Mouse (Mus musculus) lung, embryonic 15.5 days (tissue): ENCODE data around the gene Yaf2. TPM values are rescaled to one million over a fixed set of nuclear protein-coding genes. Genes with fewer than 3 reads are reported as not detected.

Experiments
- ATAC-seq: fragments of 200-750 bp; cut with Nextera tagmentation; 2 replicates; pipeline ENCODE4 v1.8.0; 2017; ENCODE audit warnings: moderate number of reproducible peaks, borderline replicate concordance; ENCODE audit not compliant: low FRiP score, low TSS enrichment; ENCODE audit errors: extremely low read depth
- H3K27ac ChIP-seq: fragments of 300-500 bp; sonication (generic); 2 replicates; pipeline ENCODE4 v1.5.1; 2015; ENCODE audit warnings: moderate library complexity, mild to moderate bottlenecking, inconsistent platforms
- H3K27me3 ChIP-seq: fragments of 300-500 bp; sonication (generic); 2 replicates; pipeline ENCODE4 v1.6.1; 2015; ENCODE audit warnings: inconsistent platforms
- H3K36me3 ChIP-seq: fragments of 300-500 bp; sonication (generic); 2 replicates; pipeline ENCODE4 v1.6.1; 2015; ENCODE audit warnings: inconsistent platforms
- H3K4me1 ChIP-seq: fragments of 300-500 bp; sonication (generic); 2 replicates; pipeline ENCODE4 v1.6.1; 2015; ENCODE audit warnings: inconsistent platforms
- H3K4me2 ChIP-seq: fragments of 300-500 bp; sonication (generic); 2 replicates; pipeline ENCODE4 v1.6.1; 2015; ENCODE audit warnings: inconsistent platforms, mild to moderate bottlenecking, moderate library complexity
- H3K4me3 ChIP-seq: fragments of 300-500 bp; sonication (generic); 2 replicates; pipeline ENCODE4 v1.5.1; 2015; ENCODE audit warnings: mild to moderate bottlenecking, inconsistent platforms
- H3K9ac ChIP-seq: fragments of 300-500 bp; sonication (generic); 2 replicates; pipeline ENCODE4 v1.6.1; 2015; ENCODE audit warnings: inconsistent platforms
- H3K9me3 ChIP-seq: fragments of 300-500 bp; sonication (generic); 2 replicates; pipeline ENCODE4 v1.6.1; 2016; ENCODE audit warnings: inconsistent platforms
- WGBS: fragments of 180-500 bp; shearing (Covaris S2); methylation state at CpG from one replicate; pipeline ENCODE4 v1.1.7; 2015; 5-methylcytosine and 5-hydroxymethylcytosine counted together
- polyA plus RNA-seq: library from polyadenylated mRNA; unstranded; fragments of >200 nt; fragmentation: Nextera tagmentation; extraction: Ambion mirVana; gene quantifications from 2 replicates; pipeline ENCODE4 v1.2.1, GENCODE M21; 2015

Yaf2 gene
- polyA plus RNA-seq, 1 experiment from 2014 or later, result 89.9 TPM

- Histone ChIP-seq H3K36me3 (peaks cover 14% of the 10 kb centered on the region; the same call in 1 of the 2 replicates), H3K4me3 (no peak overlapping the region), H3K27me3 (no peaks in the 10 kb centered on the region), H3K27ac (no peak overlapping the region), H3K9me3 (no peaks in the 10 kb centered on the region), H3K4me1 (no peaks in the 10 kb centered on the region), H3K9ac (no peak overlapping the region), H3K4me2 (no peak overlapping the region)
- WGBS, result 74% methylated on average over 6 of the region's 6 CpGs
- no peak for ATAC-seq
Observed at GRCm38 (mm10) chr15:93284326-93284725, 52.4 kb downstream of the Yaf2 start.

DNA sequence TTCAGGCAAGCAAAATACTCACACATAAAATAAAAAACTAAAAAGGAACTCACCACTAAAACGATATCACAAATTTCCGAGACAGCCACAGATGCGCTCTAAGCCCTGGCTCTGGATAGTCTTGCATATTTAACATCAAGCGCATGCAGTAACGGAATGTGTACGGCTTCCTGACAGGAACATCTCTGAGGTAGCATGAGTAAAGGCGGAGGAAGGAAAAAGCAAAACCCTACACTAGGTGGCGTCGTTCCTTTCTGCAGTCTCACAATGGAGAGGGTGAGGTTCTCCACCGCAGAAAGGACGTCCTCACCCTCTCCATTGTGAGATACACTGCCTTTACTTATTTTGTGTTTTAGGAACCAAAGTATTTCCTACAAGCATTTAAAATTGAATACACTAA is 53.4 kb downstream of the Yaf2 start:
- no peaks in the 10 kb centered on the region for H3K27me3 ChIP-seq
- no peak for ATAC-seq
- 76% methylated on average over 11 of the region's 11 CpGs for WGBS

DNA sequence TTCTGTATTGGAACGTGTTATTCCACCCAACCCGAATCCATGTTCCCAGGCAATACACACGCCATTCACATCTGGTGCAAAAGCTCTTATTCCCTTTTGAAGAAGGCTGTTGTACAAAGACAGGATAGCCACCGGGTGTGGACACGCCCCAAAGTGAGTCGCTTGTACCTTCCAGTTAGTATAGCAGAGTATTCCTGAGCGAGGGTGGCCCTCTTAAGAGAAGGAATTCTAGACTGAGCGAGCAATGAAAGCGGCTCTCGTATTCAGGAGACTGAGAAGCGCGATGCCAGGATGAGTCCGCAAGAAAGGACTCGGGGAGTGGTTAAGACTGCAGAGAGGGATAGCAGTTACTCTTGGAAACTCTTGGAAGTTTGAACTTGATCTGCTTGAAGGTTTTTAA is 60.5 kb downstream of the Yaf2 start:
- Histone ChIP-seq H3K4me1 (peaks cover 26% of the 10 kb centered on the region), H3K27ac (peak overlapping the region; percentile 83; the same call in 1 of the 2 replicates), H3K4me2 (peak overlapping the region; percentile 90), H3K9ac (0 out of 2 replicates have a peak overlapping the region, but pooled peaks have one; percentile 35), H3K4me3 (peak overlapping the region; percentile 76), H3K27me3 (no peaks in the 10 kb centered on the region), H3K36me3 (no peaks in the 10 kb centered on the region), H3K9me3 (no peaks in the 10 kb centered on the region)
- WGBS, result 2% methylated on average over 14 of the region's 14 CpGs
- no peak for ATAC-seq

More for the DNA sequence above, 53.4 kb downstream of the Yaf2 start:
- Histone ChIP-seq H3K4me2 (no peak overlapping the region), H3K27ac (no peak overlapping the region), H3K4me3 (no peak overlapping the region), H3K9me3 (no peaks in the 10 kb centered on the region), H3K36me3 (peaks cover 14% of the 10 kb centered on the region; the same call in 1 of the 2 replicates), H3K4me1 (no peaks in the 10 kb centered on the region), H3K9ac (no peak overlapping the region)

DNA sequence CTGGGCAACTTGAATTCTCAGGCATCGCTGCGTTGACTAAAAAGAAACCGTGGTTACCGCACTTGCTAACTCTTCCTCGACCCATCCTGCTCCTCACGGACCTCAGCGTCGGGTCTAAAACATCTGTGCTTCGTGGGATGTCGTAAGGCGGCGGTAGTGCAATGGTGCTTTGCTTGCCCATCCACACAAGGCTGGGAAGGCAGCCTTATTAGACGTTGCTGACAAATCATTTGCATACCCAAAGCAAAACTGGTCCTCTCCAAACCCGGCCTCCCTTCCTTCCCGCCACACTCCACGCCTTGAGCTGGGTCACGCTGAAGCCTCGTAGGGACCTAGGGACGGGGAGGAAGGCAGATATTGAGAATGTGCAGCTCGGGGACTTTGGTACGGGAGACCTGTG is 61.1 kb downstream of the Yaf2 start:
- peak overlapping the region; percentile 90 for H3K4me2 ChIP-seq
- H3K4me1 ChIP-seq, result peaks cover 27% of the 10 kb centered on the region
- H3K9ac ChIP-seq, result peak overlapping the region; percentile 35
- ATAC-seq, result peak; percentile 60; the same call in 1 of the 2 replicates
- under 1% methylated on average over 21 of the region's 21 CpGs for WGBS
- no peaks in the 10 kb centered on the region for H3K36me3 ChIP-seq
- H3K4me3 ChIP-seq, result peak overlapping the region; percentile 76
- no peaks in the 10 kb centered on the region for H3K9me3 ChIP-seq
- H3K27ac ChIP-seq, result peak overlapping the region; percentile 83
- no peaks in the 10 kb centered on the region for H3K27me3 ChIP-seq

- Histone ChIP-seq H3K4me2 (peak within 1 kb of the TSS; percentile 90), H3K4me1 (peaks cover 30% of the 10 kb centered on the region), H3K4me3 (peak within 1 kb of the TSS; percentile 76), H3K9ac (peak within 1 kb of the TSS; percentile 84), H3K9me3 (no peaks in the 10 kb centered on the region), H3K36me3 (no peaks in the 10 kb centered on the region), H3K27me3 (no peaks in the 10 kb centered on the region), H3K27ac (peak within 1 kb of the TSS; percentile 90)
- WGBS, result under 1% methylated on average over 92 of the region's 93 CpGs
- peak; percentile 99 for ATAC-seq
Observed at GRCm38 (mm10) chr15:93274679-93275583, 61.8 kb downstream of the Yaf2 start, which contains the start of gene Gxylt1. TSS of gene Gxylt1 (minus strand) at chr15:93275179.

DNA sequence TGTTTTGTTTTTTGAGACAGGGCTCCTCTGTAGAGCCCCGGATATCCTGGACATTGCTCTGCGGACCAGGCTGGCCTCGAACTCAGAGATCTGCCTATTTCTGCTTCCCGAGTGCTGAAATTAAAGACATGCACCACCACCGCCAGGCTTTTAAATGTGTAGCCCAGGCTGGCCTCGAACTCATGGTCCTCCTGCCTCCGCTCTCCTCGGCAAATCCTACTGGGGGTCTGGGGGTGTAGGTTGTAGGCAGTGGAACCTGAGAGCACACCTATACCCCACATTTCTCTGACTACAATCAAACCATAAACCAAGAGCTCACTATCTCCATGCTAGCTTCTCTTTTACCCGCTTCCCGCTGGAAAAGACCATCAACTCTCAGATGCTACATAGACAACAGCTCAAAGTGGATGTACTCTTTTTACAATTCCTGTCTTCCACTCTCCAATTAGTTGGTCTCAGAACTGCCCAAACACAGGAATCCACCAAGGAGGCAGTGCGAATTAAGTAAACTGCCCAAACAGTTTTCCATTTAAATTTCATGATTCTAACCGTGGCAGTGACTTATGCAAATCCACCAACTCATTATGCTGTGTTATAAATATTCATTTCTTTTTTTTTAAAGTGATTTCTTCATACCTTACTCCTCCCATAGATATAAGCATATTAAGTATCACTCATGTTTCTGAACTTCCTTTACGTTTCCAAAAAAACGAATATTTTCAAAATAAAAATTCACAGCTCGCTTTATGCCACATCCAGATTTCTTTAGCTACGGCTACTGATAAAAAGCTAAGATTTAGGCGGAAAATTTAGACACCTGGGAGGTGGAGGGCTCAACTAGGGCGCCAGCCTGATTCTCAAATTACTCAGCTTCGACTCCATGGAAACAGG is 62.7 kb downstream of the Yaf2 start:
- H3K4me2 ChIP-seq, result peak overlapping the region; percentile 71
- H3K9ac ChIP-seq, result peak overlapping the region; percentile 84
- peak overlapping the region; percentile 76 for H3K4me3 ChIP-seq
- H3K27ac ChIP-seq, result peak overlapping the region; percentile 90
- WGBS, result 39% methylated on average over 19 of the region's 19 CpGs
- ATAC-seq, result no peak
- no peaks in the 10 kb centered on the region for H3K9me3 ChIP-seq
- no peaks in the 10 kb centered on the region; the same call in 1 of the 2 replicates for H3K36me3 ChIP-seq
- no peaks in the 10 kb centered on the region for H3K27me3 ChIP-seq
- peaks cover 30% of the 10 kb centered on the region for H3K4me1 ChIP-seq

DNA sequence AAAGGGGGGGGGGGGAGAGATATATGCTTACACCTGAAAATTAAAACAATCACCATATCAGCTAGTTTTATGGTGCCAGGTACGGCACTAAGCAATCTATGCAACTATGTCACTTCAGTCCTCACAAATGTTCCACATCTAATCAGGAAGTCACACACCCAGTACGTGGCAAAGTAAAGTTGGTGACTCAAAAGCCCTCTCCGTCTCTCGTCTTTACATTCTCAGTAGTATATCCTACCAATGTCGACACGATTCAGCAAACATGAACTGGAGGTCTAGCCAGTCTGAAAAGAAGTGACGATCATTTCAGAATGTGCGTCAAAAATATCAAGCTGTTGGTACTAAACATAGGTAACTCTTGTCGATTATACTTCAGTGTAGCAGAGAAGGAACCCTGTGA is 63.8 kb downstream of the Yaf2 start:
- WGBS, result 69% methylated on average over 9 of the region's 9 CpGs

GRCm38 (mm10) chr15:93270289-93270855 is 66.4 kb downstream of the Yaf2 start:
- no peaks in the 10 kb centered on the region for H3K9me3 ChIP-seq
- H3K36me3 ChIP-seq, result no peaks in the 10 kb centered on the region; the same call in 1 of the 2 replicates
- ATAC-seq, result no peak
- H3K27me3 ChIP-seq, result no peaks in the 10 kb centered on the region
- H3K4me3 ChIP-seq, result no peak overlapping the region
- no peak overlapping the region for H3K4me2 ChIP-seq
- H3K9ac ChIP-seq, result no peak overlapping the region
- 60% methylated on average over 9 of the region's 9 CpGs for WGBS
- H3K27ac ChIP-seq, result no peak overlapping the region
- H3K4me1 ChIP-seq, result peaks cover 20% of the 10 kb centered on the region

More for the DNA sequence above, 63.8 kb downstream of the Yaf2 start:
- H3K9ac ChIP-seq, result 0 out of 2 replicates have a peak overlapping the region, but pooled peaks have one; percentile 13
- no peaks in the 10 kb centered on the region for H3K9me3 ChIP-seq
- H3K4me2 ChIP-seq, result peak overlapping the region; percentile 71; the same call in 1 of the 2 replicates
- peaks cover 30% of the 10 kb centered on the region for H3K4me1 ChIP-seq
- H3K36me3 ChIP-seq, result no peaks in the 10 kb centered on the region; the same call in 1 of the 2 replicates
- H3K4me3 ChIP-seq, result no peak overlapping the region
- ATAC-seq, result no peak
- no peak overlapping the region for H3K27ac ChIP-seq
- no peaks in the 10 kb centered on the region for H3K27me3 ChIP-seq

- Histone ChIP-seq H3K27me3 (no peaks in the 10 kb centered on the region), H3K27ac (no peak overlapping the region), H3K4me3 (no peak overlapping the region), H3K36me3 (no peaks in the 10 kb centered on the region; the same call in 1 of the 2 replicates), H3K4me2 (no peak overlapping the region), H3K9ac (no peak overlapping the region), H3K4me1 (peaks cover 20% of the 10 kb centered on the region), H3K9me3 (no peaks in the 10 kb centered on the region)
- no peak for ATAC-seq
- 94% methylated on average over 7 of the region's 7 CpGs for WGBS
Observed at GRCm38 (mm10) chr15:93269572-93269971, 67.2 kb downstream of the Yaf2 start.

GRCm38 (mm10) chr15:93268001-93268400 is 68.7 kb downstream of the Yaf2 start:
- ATAC-seq, result no peak
- WGBS, result 90% methylated on average over 1 of the region's 1 CpGs

GRCm38 (mm10) chr15:93267479-93267878 is 69.3 kb downstream of the Yaf2 start:
- no peak overlapping the region for H3K4me3 ChIP-seq
- 77% methylated on average over 8 of the region's 8 CpGs for WGBS
- no peak for ATAC-seq

More at GRCm38 (mm10) chr15:93268001-93268400, 68.7 kb downstream of the Yaf2 start:
- Histone ChIP-seq H3K27me3 (no peaks in the 10 kb centered on the region), H3K4me3 (no peak overlapping the region), H3K9ac (no peak overlapping the region), H3K36me3 (no peaks in the 10 kb centered on the region; the same call in 1 of the 2 replicates), H3K4me2 (no peak overlapping the region), H3K9me3 (no peaks in the 10 kb centered on the region), H3K27ac (no peak overlapping the region), H3K4me1 (peaks cover 12% of the 10 kb centered on the region)

More at GRCm38 (mm10) chr15:93267479-93267878, 69.3 kb downstream of the Yaf2 start:
- Histone ChIP-seq H3K36me3 (no peaks in the 10 kb centered on the region; the same call in 1 of the 2 replicates), H3K4me2 (no peak overlapping the region), H3K4me1 (peaks cover 10% of the 10 kb centered on the region; the same call in 1 of the 2 replicates), H3K27ac (no peak overlapping the region), H3K27me3 (no peaks in the 10 kb centered on the region), H3K9ac (no peak overlapping the region), H3K9me3 (no peaks in the 10 kb centered on the region)
